Mouse (Mus musculus) kidney, adult 2 months (tissue): ENCODE measurements around the gene Creb5.

ENCODE experiments used
- CTCF ChIP-seq: fragments of 200-500 bp; conservative IDR thresholded peaks from 2 replicates; pipeline ENCODE4 v1.5.1; 2011; ENCODE audit warnings: low read depth, mild to moderate bottlenecking, control low read depth, low read length, moderate library complexity, mixed read lengths; ENCODE audit not compliant: insufficient read depth, insufficient read length
- POLR2A ChIP-seq: fragments of 200-500 bp; IDR thresholded peaks from one replicate; pipeline ENCODE4 v1.6.1; 2011; ENCODE audit warnings: low read depth, low read length, control low read depth

GRCm38 (mm10) chr6:53641633-53642605, 354.8 kb downstream of the Creb5 start:
- TF ChIP-seq CTCF (no peak), POLR2A (no peak)
